Mouse (Mus musculus) kidney, postnatal 36 days (tissue): ENCODE measurements at regions not wholly inside any gene's neighbourhood (a gene's known extent, or its start where the extent isn't known, plus 50 kb on each side); places are given as distances from the start of the nearest gene placed in this dataset.
A peak's percentile ranks its signal among the peaks of the same experiment; 100 is the strongest.

ENCODE experiments used
- DNase-seq, 2 experiments: peaks; one replicate each; pipeline ENCODE4 v3.0.0; 2021 to 2022; ENCODE audit warnings: mixed read lengths in 2 of 2

DNA sequence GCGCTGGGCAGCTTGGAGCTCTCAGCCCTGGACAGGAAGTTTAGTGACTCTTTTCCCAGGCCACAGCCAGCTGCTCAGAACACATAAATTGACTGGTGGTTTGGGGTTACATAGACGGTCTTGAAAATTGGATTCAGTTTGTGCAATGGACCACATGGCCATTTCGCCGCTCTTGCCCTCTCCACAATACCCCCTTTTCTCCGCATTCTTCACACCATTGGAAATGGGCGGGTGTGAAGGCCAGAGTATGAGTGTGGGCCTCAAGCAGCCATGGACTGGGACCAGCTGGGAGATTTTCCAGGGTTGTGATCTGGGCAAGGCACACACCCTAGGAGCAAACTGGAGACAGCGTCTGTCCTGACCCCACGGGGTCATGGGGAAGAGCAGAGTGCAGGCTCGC lies 135.1 kb upstream of the Cops8 start:
- DNase-seq: peak; percentile 17 to 34

DNA sequence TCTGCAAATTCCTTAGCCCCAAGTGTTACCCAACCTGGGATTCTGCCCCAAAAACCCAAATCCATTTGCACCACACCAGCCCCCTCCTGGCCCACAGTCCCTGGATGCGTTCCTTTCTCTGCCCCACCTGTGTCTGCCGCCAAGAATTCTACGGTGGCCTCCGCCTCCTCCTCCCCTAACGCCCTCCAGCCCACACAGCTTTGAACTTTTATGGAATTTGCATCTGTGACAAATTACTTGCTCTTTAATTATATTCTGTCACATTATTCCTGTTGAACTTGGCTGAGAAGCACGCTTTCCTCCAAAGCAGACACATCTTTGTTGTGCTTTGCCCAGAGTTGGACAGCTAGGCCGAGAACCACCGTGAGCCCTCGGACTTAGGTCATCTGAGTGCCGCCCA lies 131.8 kb upstream of the Cops8 start:
- peak; percentile 20 to 33 for DNase-seq

DNA sequence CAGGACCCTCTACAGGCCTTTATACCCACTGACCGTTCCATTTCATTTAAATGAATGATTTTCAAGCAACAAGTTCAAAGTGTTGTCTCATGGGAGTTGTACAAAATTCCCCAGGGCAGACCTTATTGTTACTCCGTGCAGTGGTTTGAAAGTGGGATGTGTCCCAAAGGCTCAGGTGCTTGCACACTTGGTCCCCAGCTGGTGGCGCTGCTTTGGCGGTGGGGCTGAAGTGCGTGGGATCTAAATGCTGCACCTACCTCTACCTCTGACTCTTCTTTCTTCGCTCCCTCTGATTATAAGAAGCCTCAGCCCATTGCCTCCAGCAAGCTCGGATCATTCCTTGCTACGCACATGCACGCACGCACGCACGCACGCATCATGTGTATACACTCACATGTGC lies 131.0 kb upstream of the Cops8 start:
- no peak for DNase-seq

DNA sequence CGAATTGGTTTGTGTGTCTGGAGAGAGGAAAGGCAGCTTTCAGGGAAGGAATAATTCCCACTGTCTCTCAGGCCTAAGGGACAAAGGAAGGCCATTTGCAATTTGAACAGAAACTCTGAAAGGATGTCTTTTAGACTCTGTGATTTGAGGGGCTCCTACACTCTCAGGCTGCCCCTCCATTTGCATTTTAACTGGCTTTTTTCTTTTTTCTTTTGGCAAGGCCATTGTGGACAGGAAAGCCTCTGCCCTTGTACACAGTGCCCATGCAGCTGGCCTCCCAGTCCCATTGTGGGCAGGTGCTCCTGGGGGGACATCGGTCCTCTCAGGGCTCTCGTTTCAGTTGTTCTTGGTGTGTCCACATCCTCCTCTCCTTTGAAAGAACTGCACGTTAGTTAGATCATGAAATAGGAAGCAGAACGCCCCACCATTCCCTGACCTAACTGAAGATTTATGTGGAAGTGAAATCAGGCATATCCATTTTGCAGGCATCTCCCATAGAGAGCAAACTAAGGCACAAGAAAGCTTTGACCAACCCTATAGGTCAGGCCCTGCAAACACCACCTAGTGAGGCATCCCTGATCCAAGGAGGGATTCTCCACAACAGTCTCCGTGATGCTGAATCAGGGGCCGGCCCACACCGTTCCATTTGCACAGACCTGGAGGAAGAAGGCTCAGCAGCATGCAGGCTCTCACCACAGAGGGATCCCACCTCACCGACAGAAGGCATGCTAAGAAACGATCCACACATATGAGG lies 127.5 kb upstream of the Cops8 start:
- no peak for DNase-seq

DNA sequence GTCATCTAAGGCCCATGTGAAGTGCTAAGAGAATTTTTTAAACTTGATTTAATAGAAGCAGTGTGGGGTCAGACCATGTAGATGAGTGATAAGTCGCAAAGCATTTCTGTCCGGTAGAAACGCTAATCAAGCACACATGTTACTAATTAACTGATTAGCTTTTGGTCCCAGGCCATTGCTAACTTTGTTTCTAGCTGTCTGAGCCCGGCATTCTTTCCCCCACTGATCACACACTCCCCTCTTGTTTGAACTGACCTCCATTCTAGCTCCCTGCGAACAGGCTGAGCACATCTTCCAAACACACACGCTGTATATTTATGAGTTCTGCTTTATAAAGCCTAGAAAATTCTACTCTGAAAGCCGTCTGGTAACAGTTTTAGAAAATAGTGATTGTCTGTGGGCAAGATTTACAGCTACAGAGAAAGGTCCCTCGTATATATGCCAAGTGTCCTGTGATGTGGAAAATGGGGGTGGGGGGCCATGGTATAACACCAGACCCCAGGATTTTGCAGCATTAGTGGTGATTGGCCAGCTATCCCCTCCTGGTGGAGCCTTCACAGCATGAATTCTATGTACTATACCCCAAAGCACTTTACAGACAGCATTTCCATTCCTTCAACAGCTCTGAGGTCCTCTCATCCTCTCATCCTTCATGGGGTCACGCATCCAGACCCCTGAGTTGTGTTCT lies 126.1 kb upstream of the Cops8 start:
- DNase-seq: peak in 1 of 2 experiments; percentile 32

DNA sequence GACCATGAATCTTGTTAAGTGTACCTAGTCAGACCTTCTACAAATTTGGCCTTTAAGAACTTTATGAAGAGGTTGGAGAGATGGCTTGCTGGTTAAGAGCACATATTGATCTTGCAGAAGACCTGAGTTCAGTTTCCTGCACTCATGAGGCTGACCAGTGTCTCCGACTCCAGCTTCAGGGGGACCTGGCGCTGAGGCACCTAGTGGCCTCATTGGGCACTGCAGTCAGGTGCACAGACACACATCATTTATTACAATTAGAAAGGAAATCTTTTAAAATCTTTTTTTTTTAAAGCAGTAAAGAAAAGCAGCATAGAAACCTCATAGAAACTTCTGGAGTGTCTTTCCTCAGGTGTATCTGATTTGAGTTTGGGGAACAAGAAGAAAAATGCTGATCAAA lies 123.9 kb upstream of the Cops8 start:
- DNase-seq: no peak

DNA sequence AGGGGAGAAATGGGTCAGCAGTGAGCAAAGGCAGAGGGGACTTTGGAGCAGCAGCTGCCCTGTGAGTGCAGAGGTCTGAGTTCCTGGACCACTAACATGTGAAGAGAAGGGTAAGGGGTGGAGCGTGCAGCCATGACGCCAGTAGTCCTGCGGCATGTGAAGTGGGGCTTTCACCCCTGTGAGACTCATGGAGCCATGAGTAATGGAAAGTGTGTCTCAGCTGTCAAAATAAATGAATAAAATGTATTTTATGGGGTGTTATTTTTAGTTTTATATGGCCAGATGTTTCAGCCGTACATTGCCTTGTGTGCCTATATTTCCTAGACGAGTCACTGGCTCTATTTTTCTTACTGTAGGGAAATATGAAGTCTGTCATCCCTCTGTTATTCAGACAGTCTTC lies 121.5 kb upstream of the Cops8 start:
- no peak for DNase-seq

DNA sequence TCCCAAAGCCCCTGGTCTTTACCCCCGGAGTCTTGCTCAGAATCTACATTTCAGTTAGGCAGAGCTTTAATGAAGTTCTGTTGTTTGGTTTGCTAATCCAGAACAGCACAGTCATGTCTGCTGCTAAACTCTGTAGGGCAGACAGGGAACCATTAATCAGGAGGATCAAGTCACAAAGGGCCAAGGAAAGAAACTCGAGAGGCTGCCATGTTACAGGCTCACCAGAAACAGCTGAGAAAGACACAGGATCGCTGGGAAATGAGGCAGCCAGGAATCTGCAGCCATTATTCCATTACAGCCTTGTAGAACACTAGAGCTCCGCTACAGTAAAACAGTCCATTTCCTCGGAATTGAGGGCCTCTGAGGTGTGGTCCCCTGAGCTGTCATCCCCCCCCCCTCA lies 121.1 kb upstream of the Cops8 start:
- DNase-seq: no peak

DNA sequence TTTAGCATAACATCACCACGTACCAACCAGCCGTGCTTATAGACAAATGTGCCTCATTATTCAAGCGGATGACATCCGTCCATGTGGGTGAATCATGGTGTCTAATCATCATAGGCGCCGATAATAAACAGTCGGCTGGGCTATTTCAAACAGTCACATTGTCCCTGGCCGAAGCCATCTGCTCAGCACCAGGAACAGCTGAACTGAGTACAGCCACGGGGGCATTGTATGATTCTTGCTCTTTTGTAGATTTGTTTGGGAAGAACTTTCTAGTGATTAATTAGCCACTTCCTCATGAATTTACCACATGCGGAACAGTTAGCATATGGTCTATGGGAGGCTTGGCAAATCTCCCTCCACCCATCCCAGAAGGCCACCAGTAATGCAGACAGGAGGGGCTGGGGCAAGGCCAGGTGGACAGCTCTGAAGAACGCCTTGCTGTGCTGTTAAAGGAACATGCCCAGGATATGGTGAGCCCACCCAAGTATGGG lies 116.4 kb upstream of the Cops8 start:
- no peak for DNase-seq

DNA sequence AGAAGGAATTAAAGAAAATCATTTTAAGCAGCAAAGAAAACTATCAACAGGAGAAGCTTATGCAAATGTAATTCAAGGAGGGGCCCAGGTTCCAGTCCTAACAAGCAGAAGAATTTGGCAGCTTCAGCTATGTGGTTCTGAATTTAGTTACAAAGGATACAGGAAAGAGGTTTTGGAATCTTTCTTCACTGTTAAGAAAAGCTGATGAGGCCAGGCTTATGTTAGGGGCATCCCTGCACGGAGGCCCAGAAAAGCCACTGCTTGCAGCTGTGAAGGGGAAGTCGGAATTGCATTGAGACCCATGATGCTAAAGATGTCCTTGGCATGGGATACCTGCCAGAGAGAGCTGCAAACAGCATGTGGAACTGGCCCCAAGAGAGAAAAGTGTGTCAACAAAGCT lies 114.9 kb upstream of the Cops8 start:
- no peak for DNase-seq

DNA sequence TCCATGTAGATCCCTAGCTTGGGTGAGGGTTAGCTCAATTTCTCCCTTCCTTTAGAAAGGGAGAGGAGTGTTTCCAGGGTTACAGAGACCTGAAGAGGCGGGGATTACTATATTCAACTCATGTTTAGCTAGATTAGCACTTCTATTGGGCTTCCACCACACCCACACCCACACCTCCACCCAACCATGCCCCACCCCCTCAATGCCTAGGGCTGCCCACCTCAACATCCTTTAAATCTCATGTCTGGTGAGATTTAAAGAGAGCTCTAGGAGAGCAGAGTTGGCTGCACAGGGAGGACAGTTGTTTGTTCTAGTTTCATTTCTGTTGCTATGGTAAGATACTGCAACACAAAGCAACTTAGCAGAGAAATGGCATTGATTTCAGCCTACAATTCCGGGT lies 113.8 kb upstream of the Cops8 start:
- DNase-seq: no peak

DNA sequence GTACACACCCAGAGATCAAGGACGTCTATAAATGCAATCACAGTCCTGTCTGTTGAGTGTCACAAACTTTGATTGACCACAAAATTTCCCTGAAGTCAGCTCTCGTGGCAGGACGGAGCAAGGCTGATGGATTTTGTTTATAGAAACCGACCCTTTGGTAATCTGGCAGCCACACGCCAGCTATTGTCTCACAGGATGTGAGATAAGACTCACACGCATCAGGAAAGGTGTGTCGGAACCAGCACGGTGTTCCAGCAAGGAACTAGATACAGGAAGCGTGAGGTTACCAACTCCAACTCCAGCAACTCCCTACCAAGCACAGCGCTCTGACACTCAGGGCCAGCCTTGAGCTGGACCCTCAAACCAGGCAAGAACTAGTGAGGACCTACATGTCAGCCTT lies 112.4 kb upstream of the Cops8 start:
- DNase-seq: peak; percentile 16 to 34

DNA sequence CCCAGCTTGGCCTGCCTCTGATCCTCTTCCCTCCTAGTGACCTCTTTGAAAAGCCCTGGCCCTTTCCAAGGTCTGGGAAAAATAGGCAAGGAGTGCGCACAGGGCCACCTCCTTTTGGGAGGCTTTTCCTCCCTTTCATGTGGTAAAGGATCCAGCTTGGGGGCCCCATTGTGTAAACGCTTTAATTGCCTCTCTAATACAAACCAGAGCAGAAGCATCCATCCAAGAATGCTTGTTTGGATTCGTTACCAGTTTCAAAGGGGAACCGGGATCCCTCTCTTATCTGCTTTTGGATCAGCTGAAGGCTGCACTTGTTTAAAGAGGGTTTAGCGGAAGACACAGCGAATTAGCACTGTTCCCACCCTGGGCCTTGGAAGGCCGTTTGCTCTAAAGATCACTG lies 109.3 kb upstream of the Cops8 start:
- DNase-seq: no peak

DNA sequence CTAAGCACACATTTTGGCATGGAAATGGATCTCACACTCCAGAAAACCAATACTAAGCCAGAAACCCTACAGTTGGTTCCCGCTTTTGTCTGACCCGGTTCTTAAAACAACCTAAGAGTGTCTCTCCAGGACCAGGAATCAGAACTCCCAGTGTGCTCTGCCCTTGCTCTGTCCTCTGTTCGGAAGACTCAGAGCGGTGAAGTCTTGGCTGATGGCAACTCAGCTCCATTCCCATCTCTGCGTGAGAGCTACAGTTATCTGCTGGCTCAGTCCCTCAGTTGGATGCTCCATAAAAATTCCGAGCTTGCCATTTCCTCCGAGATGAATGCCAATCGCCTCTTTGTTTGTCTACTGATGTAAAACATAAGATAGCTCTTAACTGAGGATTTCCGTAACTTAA lies 107.6 kb upstream of the Cops8 start:
- no peak for DNase-seq

DNA sequence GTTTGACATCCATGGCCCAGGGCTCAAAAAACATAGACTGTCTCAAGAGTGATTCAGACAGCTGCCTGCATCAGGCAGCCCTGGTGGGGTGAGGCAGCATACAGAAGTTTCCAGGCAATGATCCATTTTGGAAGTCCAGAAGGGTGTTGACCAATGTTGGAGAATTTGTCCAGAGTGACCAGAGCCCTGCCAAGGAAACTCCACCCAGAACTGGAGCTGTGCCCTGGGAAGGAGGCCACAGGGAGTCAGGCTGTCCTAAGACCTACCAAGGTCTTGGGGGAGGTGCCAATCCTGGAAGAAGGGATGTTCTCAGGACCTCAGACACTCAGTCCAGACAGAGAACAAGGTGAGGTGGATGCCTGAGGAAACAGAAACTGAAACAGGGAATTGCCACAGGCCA lies 105.2 kb upstream of the Cops8 start:
- peak; percentile 36 to 49 for DNase-seq

DNA sequence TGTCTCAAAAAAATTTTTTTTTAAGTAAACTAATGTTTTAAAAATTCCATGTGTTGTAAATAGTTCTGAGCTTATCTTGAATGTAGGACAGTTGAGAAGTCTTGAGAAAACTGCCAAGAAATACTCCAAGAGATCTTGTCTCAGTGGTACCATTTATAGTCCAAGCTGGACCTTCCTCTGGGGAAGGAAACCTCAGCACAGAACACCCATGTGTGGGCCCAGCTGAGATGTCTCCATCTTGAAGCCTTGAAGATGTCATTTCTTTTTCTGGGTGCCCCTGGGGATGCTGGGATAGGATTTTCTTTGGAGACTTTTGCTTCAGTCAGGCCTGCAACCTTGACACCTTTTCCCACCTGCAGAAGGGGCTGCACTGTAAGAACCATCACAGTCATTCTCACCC lies 101.4 kb upstream of the Cops8 start:
- no peak for DNase-seq

DNA sequence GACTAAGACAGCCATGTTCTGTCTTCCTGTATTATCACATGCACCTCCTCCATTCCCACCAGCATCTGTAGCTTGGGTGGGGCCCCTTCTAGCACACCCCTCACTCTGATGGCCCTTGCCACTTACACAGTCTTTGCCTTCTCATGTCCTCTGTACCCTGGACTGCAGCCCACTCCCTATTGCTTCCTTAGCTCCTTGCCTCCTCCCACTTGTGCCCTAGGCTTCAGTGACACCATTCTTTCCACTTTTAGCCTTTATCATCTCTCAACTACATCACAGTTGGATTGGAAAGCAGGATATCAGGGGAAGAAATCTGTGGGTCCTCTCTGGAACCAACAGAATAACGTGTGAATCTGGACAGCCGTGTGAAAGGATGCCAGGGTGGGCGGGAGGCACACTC lies 100.4 kb upstream of the Cops8 start:
- no peak for DNase-seq

DNA sequence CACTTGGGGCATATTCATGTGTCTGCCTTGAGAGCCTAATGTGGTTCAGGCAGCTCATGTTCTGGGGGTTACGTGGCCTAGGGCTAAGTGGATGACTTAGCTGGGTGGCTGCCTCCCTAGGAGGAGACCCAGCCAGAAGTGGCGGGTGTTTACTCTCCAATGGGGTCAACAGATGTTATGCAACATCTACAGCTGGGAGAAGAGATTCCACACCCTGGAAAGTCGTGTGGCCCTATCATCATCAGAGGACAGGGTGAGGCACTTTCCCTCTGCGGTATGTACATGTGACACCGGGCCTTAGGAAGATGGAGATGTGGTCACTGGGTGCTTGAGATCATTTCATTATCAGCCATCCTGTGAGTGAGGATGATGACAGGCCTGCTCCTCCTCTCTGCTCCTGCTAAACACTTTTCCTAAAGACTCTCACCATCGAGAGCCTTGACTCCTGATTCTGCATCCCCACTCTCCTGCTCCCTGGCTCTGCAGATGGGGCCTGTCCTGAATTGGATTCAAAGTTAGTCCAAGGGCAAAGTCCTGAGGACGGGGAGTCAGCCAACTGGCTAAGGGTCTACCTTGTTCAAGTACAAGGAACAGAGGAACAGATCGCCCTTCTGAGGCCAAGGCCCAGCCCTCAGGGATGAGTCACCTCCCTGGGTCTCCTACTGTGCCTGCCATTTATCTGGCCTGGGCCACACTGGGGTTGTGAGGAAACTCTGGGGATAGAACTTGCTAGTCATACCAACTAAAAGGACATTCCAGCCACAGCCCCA lies 99.8 kb upstream of the Cops8 start:
- no peak for DNase-seq

DNA sequence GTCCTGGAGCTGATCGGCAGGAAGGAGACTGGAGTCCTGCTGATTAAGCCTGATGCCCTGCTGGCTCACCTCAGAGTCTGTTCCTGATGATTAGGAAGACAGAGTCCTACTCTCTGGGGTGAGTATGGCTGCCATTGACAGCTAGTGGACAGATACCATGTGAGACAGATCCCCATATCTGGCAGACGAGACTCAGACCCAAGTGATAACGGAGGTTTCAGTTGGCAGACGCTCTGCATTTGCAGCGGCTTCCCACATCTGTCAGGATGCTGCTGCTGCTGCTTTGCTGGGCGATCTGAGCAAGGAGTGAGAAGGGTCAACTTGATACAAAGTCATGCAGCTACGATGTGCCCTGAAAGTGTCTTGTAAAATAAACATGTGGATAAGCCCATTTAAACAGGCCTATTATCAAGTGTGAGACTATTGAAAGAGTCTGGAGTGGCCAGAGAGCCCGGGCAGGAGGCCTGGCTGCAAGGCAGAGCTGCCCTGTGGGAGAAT lies 98.1 kb upstream of the Cops8 start:
- DNase-seq: no peak

DNA sequence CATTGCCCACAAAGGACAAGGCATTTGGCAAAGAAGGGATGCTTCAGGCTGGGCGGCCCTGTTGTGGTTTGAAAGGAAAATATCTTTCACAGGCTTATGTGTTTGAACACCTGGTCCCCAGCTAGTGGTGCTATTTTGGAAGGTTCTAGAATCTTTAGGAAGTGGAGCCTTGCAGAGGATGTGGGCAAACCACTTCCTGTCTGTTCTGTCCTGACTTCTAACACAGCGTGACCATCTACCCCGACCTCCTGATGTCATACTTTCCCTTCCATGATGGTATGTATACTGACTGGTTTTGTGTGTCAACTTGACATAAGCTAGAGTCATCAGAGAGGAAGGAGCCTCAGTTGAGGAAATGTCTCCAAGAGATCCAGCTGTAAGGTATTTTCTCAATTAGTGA lies 97.2 kb upstream of the Cops8 start:
- no peak for DNase-seq

DNA sequence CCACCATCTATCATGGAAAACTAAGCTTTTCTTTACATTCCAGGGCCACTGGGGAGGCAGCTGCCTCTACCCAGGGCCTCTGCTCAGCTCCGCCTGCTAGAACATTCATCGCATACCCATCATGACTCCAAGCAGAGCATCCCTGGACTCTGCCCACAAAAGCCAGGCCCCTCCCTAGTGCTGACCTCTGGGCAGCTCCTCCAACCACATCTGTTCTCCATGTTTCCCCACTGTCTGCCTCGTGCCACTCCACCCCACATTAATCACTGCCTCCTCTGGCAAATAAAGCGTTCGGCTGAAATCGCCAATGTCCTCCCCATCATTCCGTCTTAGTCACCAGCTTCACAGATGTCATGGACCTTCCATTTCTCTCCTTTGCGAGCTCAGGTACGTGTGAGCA lies 96.2 kb upstream of the Cops8 start:
- DNase-seq: peak in 1 of 2 experiments; percentile 16

DNA sequence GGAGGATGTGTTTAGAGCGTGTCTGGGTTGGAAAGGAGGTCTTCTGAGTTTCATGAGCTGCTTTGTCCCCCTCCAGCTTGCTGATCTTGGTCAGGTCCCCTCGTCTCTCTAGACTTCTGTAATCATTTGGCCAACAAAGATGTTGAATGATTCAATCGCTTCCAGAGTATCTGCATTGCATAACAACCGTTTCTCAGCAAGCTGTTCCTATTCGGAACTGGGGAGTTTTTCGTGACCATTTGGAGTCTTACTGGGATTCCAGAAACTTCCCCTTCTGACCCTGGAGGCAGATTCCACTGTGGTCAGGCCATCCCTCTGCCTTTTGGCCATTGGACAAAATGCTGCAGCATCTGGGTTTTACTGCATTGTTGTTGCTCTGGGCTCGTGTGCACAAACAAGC lies 93.4 kb upstream of the Cops8 start:
- DNase-seq: no peak

DNA sequence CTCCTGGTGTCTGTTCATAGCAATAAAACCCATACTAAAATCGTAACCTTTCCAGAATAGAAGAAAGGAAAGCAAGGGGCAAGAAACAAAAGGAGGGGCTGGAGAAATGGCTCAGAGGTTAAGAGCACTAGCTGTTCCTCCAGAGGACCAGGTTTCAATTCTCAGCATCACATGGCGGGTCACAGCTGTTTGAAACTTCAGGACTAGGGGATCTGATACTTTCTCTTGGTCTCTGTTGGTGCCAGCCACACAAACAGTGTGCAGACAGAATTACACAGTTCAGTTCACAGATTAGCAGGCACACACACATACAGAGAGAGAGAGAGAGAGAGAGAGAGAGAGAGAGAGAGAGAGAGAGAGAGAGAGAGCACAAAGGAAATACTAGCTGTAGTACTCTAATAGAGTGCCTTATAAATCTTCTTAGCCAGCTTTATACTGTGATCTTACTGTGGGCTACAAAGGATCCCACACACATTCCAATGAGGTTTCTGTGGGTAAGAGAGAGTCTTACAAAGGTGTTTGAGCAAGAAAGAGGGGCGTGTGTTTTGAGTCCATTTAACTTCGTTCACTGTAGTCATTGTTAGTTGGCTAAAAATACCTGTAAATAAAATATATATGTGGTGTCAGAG lies 89.2 kb upstream of the Cops8 start:
- no peak for DNase-seq
